In the genomic region with DNA sequence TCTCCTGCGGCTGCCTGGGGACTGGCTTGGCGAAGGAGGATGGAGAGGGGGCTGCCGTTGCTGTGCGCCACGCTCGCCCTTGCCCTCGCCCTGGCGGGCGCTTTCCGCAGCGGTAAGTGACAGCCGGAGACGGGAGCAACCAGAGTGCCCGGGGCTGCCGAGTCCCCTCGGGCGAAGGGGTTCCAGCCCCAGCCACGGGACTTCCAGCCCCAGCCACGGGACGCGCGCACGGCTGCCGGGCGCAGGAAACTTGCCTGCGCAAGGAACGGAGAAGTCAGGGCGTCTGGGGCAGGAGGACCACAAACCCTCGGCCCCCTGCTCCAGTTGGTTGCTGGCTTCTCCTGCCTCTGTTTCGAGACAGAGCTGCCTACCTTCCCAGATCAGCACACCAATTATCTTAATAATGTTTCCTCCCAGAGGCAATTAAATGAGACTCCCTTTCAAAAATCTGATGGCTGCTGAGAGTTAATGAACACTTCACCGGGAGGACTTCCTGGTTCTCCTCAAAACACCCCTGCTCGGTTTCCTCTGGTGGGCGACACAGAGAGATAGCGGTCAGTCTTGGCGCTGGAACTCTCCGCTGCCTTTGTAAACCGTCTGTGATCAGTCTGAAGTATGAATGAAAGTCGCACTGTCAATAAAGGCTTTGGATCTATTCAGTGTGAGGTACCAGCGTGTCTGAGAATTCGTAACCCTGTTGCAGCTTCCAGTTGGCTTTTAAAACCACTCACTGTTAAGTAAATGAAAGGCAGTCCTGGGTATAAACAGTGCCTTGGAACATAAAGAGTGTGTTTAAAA, we compare ENCODE assay signal across 7 mouse cellular contexts. TPM values are rescaled to one million over a fixed set of nuclear protein-coding genes. Genes with fewer than 3 reads are reported as not detected.
DNase-seq lines count a peak whose midpoint lies in the region; ATAC-seq and TF ChIP-seq lines count a peak whose summit lies in the region.

No protein-coding gene starts in this region.

- no peak for TF ChIP-seq POLR2A in brain, embryonic 14.5 days (IDR thresholded peaks at IDR 0.05; ENCODE audit: borderline replicate concordance, extremely low read depth, insufficient read depth, insufficient read length, poor library complexity, severe bottlenecking)

- peak overlapping the region; percentile 95 for H3K4me2 ChIP-seq in intestine, postnatal 0 days (replicated peaks; ENCODE audit: low read depth)
- H3K4me2 ChIP-seq in lung, postnatal 0 days (replicated peaks; ENCODE audit: low read depth, low read length) = peak overlapping the region; percentile 86

- no peak for TF ChIP-seq CTCF in brain, embryonic 14.5 days (IDR thresholded peaks at IDR 0.05; ENCODE audit: borderline replicate concordance, extremely low read depth, insufficient read depth, insufficient read length)
- no peak for TF ChIP-seq CTCF in intestine, postnatal 0 days (IDR thresholded peaks at IDR 0.05; ENCODE audit: low read depth)
- peak; percentile 24; the same call in 1 of the 2 replicates for TF ChIP-seq CTCF in lung, postnatal 0 days (IDR thresholded peaks at IDR 0.05)

- peak overlapping the region; percentile 76 for H3K27ac ChIP-seq in intestine, postnatal 0 days (ENCODE audit: low read depth, low read length)
- H3K27ac ChIP-seq in lung, postnatal 0 days (ENCODE audit: low read length) = peak overlapping the region; percentile 88

- H3K9ac ChIP-seq in intestine, postnatal 0 days (ENCODE audit: low read depth, low read length) = peak overlapping the region; percentile 43
- peak overlapping the region; percentile 79 for H3K9ac ChIP-seq in lung, postnatal 0 days (replicated peaks; ENCODE audit: low read depth)

- under 1% methylated on average over 40 of the region's 40 CpGs for WGBS in intestine, postnatal 0 days
- under 1% methylated on average over 38 of the region's 40 CpGs for WGBS in lung, postnatal 0 days

- no peaks in the 10 kb centered on the region for H3K36me3 ChIP-seq in intestine, postnatal 0 days (ENCODE audit: control insufficient read depth, insufficient read depth)
- no peaks in the 10 kb centered on the region for H3K36me3 ChIP-seq in lung, postnatal 0 days (ENCODE audit: insufficient read depth, low read length)
- no peaks in the 10 kb centered on the region for H3K36me3 ChIP-seq in splenic B cell, adult 2 months (ENCODE audit: control insufficient read depth, insufficient read depth, low read length, poor library complexity, severe bottlenecking)

- no peaks in the 10 kb centered on the region for H3K9me3 ChIP-seq in intestine, postnatal 0 days (ENCODE audit: control insufficient read depth)
- no peaks in the 10 kb centered on the region for H3K9me3 ChIP-seq in lung, postnatal 0 days (ENCODE audit: low read length)

- H3K4me1 ChIP-seq in intestine, postnatal 0 days (replicated peaks; ENCODE audit: control insufficient read depth, insufficient read depth, low read length) = no peaks in the 10 kb centered on the region
- H3K4me1 ChIP-seq in lung, postnatal 0 days (ENCODE audit: insufficient read depth, low read depth, low read length) = no peaks in the 10 kb centered on the region; the same call in 1 of the 2 replicates

- 0 out of 2 replicates have a peak, but pooled peaks have one; percentile 3 for ATAC-seq in granulocyte monocyte progenitor cell, adult 5-6 weeks (replicated peaks; ENCODE audit: poor library complexity, severe bottlenecking)
- ATAC-seq in intestine, postnatal 0 days = no peak
- no peak for ATAC-seq in lung, postnatal 0 days

- DNase-seq in 3134 (ENCODE audit: extremely low read depth, insufficient read length, low spot score) (peak; percentile 77), 3T3-L1 (ENCODE audit: low read depth, low spot score) (peak; percentile 40)
- DNase-seq in brain, embryonic 14.5 days (ENCODE audit: low read depth) = peak; percentile 75
- peak; percentile 40 for DNase-seq in lung, postnatal 0 days (ENCODE audit: low spot score)
- DNase-seq in splenic B cell, adult 2 months (ENCODE audit: low read depth, low spot score) = peak; percentile 3

- peak overlapping the region; percentile 64 for H3K4me3 ChIP-seq in intestine, postnatal 0 days (ENCODE audit: low read depth, low read length)
- H3K4me3 ChIP-seq in lung, postnatal 0 days (ENCODE audit: low read depth, low read length) = peak overlapping the region; percentile 82

- H3K27me3 ChIP-seq in intestine, postnatal 0 days (replicated peaks; ENCODE audit: control insufficient read depth, insufficient read depth, low read length) = 0 out of 2 replicates have a peak, but pooled peaks cover 5% of the 10 kb centered on the region
- H3K27me3 ChIP-seq in lung, postnatal 0 days (replicated peaks; ENCODE audit: insufficient read depth, low read length) = no peaks in the 10 kb centered on the region
- no peaks in the 10 kb centered on the region for H3K27me3 ChIP-seq in splenic B cell, adult 2 months (ENCODE audit: control insufficient read depth, insufficient read depth, low read length, poor library complexity, severe bottlenecking)

- TF ChIP-seq EP300 in lung, postnatal 0 days (IDR thresholded peaks at IDR 0.05) = no peak

RNA-seq across cellular contexts. Expression of gene Nrp1, which starts 1.3 kb away (rescaled TPM):
- polyA plus RNA-seq in brain, embryonic 14.5 days (2012; rRNA removed) = 30.7 and 36.2 TPM in 2 replicates
- 13.1 and 17.2 TPM in 2 replicates for total RNA-seq in granulocyte monocyte progenitor cell, adult 5-6 weeks (2014; fragmentation: Nextera tagmentation)
- total RNA-seq in granulocyte monocyte progenitor cell, adult 5-6 weeks (2017) = 9.7 and 12.1 TPM in 2 replicates
- polyA plus RNA-seq in intestine, postnatal 0 days (2015; fragmentation: Nextera tagmentation; extraction: Ambion mirVana) = 15.7 and 18.6 TPM in 2 replicates
- 158 and 187 TPM in 2 replicates for polyA plus RNA-seq in lung, postnatal 0 days (2015; fragmentation: Nextera tagmentation; extraction: Ambion mirVana)

Comparison
In these comparisons a context has a peak if more than half of its experiments do, and no peak if none do; other contexts are left out.
1. DNase-seq: peak in every context shown above with its lines; median percentile 77 in 3134; 75 in brain, embryonic 14.5 days; 40 in 3T3-L1; 40 in lung, postnatal 0 days; 3 in splenic B cell, adult 2 months.